Comparison of ENCODE assay signal across 19 mouse cellular contexts in genomic region chrX:77666911-77667310, GRCm38 (mm10).
DNase-seq lines count a peak whose midpoint lies in the region; ATAC-seq and TF ChIP-seq lines count a peak whose summit lies in the region.
"Had no signal": no experiment of that assay in that cellular context is flagged by ENCODE, and none has a peak within 500 bp of the region (broad histone marks: within the 10 kb centered on the region; RNA-seq: fewer than 3 reads in every experiment).

No protein-coding gene starts in this region.

- no peak for ATAC-seq in hindbrain, postnatal 0 days
- ATAC-seq in hindbrain, embryonic 12.5 days (ENCODE audit: low FRiP score): no peak
- ATAC-seq: intestine, embryonic 15.5 days had no signal

- no peaks in the 10 kb centered on the region for H3K27me3 ChIP-seq in hindbrain, postnatal 0 days (ENCODE audit: insufficient read depth, low read length)
- no peaks in the 10 kb centered on the region for H3K27me3 ChIP-seq in hindbrain, embryonic 12.5 days
- H3K27me3 ChIP-seq: heart, embryonic 12.5 days; intestine, embryonic 15.5 days; limb, embryonic 13.5 days; liver, embryonic 15.5 days; midbrain, embryonic 12.5 days; neural tube, embryonic 13.5 days had no signal

- H3K4me1 ChIP-seq in hindbrain, postnatal 0 days (ENCODE audit: insufficient read depth, low read length): no peaks in the 10 kb centered on the region
- H3K4me1 ChIP-seq in hindbrain, embryonic 12.5 days: no peaks in the 10 kb centered on the region
- H3K4me1 ChIP-seq: heart, embryonic 12.5 days; intestine, embryonic 15.5 days; limb, embryonic 13.5 days; liver, embryonic 15.5 days; midbrain, embryonic 12.5 days; neural tube, embryonic 13.5 days had no signal

- no peaks in the 10 kb centered on the region for H3K9me3 ChIP-seq in hindbrain, postnatal 0 days (ENCODE audit: low read length)
- H3K9me3 ChIP-seq in hindbrain, embryonic 12.5 days (replicated peaks): no peaks in the 10 kb centered on the region
- H3K9me3 ChIP-seq: heart, embryonic 12.5 days; intestine, embryonic 15.5 days; limb, embryonic 13.5 days; liver, embryonic 15.5 days; midbrain, embryonic 12.5 days; neural tube, embryonic 13.5 days had no signal

- H3K36me3 ChIP-seq in hindbrain, postnatal 0 days (ENCODE audit: insufficient read depth, low read length): no peaks in the 10 kb centered on the region
- peaks cover 3% of the 10 kb centered on the region; the same call in 1 of the 2 replicates for H3K36me3 ChIP-seq in hindbrain, embryonic 12.5 days
- H3K36me3 ChIP-seq: intestine, embryonic 15.5 days; liver, embryonic 15.5 days had no signal

- no peak for TF ChIP-seq CTCF in hindbrain, postnatal 0 days (IDR thresholded peaks at IDR 0.05; ENCODE audit: low read depth)

- no peak overlapping the region for H3K27ac ChIP-seq in hindbrain, postnatal 0 days
- no peak overlapping the region for H3K27ac ChIP-seq in hindbrain, embryonic 12.5 days
- H3K27ac ChIP-seq: hindbrain, embryonic 14.5 days; intestine, embryonic 15.5 days; limb, embryonic 13.5 days; liver, embryonic 15.5 days; midbrain, embryonic 12.5 days; neural tube, embryonic 13.5 days had no signal

- WGBS in hindbrain, postnatal 0 days: 61% methylated on average over 1 of the region's 1 CpGs
- whole genome bisulfite sequencing in hindbrain, embryonic 12.5 days: 87% methylated on average over 1 of the region's 1 CpGs

- H3K4me3 ChIP-seq in hindbrain, postnatal 0 days (ENCODE audit: low read length): no peak overlapping the region
- no peak overlapping the region for H3K4me3 ChIP-seq in hindbrain, embryonic 12.5 days
- H3K4me3 ChIP-seq: erythroblast, embryonic 14.5 days; heart, embryonic 12.5 days; intestine, embryonic 15.5 days; limb, embryonic 13.5 days; liver, embryonic 15.5 days; midbrain, embryonic 12.5 days; neural tube, embryonic 13.5 days had no signal

- no peak overlapping the region for H3K4me2 ChIP-seq in hindbrain, postnatal 0 days (ENCODE audit: low read depth, low read length)
- H3K4me2 ChIP-seq in hindbrain, embryonic 12.5 days (replicated peaks): no peak overlapping the region
- H3K4me2 ChIP-seq: heart, embryonic 12.5 days; hindbrain, embryonic 14.5 days; intestine, embryonic 15.5 days; limb, embryonic 13.5 days; liver, embryonic 15.5 days; midbrain, embryonic 12.5 days; neural tube, embryonic 13.5 days had no signal

- no peak overlapping the region for H3K9ac ChIP-seq in hindbrain, postnatal 0 days (replicated peaks; ENCODE audit: low read length)
- H3K9ac ChIP-seq in hindbrain, embryonic 12.5 days: no peak overlapping the region
- H3K9ac ChIP-seq: heart, embryonic 12.5 days; hindbrain, embryonic 14.5 days; intestine, embryonic 15.5 days; limb, embryonic 13.5 days; liver, embryonic 15.5 days; midbrain, embryonic 12.5 days; neural tube, embryonic 13.5 days had no signal

- peak; percentile 9 for DNase-seq in hindbrain, postnatal 0 days (ENCODE audit: low spot score)
- peak; percentile 10 for DNase-seq in ES-CJ7 (ENCODE audit: low read depth, low spot score)
- DNase-seq in brain, adult 2 months (ENCODE audit: low read depth, low spot score): peak; percentile 37
- peak; percentile 78 to 80 for DNase-seq in cerebellum, postnatal 14 days
- DNase-seq in T-cell, adult 2 months (ENCODE audit: low spot score): no peak
- DNase-seq in adrenal gland, postnatal 25 days: no peak
- DNase-seq in thymus, adult 18-20 months: no peak
- DNase-seq: adrenal gland, postnatal 10 days; B cell, adult 2 months; thymus, postnatal 25 days had no signal

Comparison
In these comparisons a context has a peak if more than half of its experiments do, and no peak if none do; other contexts are left out.
1. DNase-seq: peak in hindbrain, postnatal 0 days (single experiment), ES-CJ7 (single experiment), brain, adult 2 months (single experiment) and cerebellum, postnatal 14 days (2 of 2); none in T-cell, adult 2 months (single experiment), adrenal gland, postnatal 25 days (single experiment) and thymus, adult 18-20 months (0 of 2).